Comparison of ENCODE assay signal across 26 mouse cellular contexts in genomic region chr11:75145841-75146240, GRCm38 (mm10). TPM values are rescaled to one million over a fixed set of nuclear protein-coding genes. Genes with fewer than 3 reads are reported as not detected.
DNase-seq lines count a peak whose midpoint lies in the region; ATAC-seq and TF ChIP-seq lines count a peak whose summit lies in the region.
"Had no signal": no experiment of that assay in that cellular context is flagged by ENCODE, and none has a peak within 500 bp of the region (broad histone marks: within the 10 kb centered on the region; RNA-seq: fewer than 3 reads in every experiment).

No protein-coding gene starts in this region.

- peaks cover 52% of the 10 kb centered on the region for H3K4me1 ChIP-seq in heart, embryonic 13.5 days
- H3K4me1 ChIP-seq in kidney, postnatal 0 days (replicated peaks; ENCODE audit: insufficient read depth, low read length): peaks cover 13% of the 10 kb centered on the region; the same call in 1 of the 2 replicates
- peaks cover 39% of the 10 kb centered on the region for H3K4me1 ChIP-seq in intestine, embryonic 16.5 days (ENCODE audit: control insufficient read depth, insufficient read depth, low read length)
- peaks cover 52% of the 10 kb centered on the region for H3K4me1 ChIP-seq in limb, embryonic 15.5 days

- DNase-seq in heart, adult 8-10 months (ENCODE audit: low spot score): no peak
- peak; percentile 47 for DNase-seq in kidney, postnatal 0 days (ENCODE audit: low spot score)
- no peak for DNase-seq in kidney, postnatal 4 days
- DNase-seq in frontal cortex, postnatal 14 days (ENCODE audit: low spot score in 2 of 2): no peak
- DNase-seq: adrenal gland, adult 2 months; adrenal gland, postnatal 36 days; cerebellum, adult 18-20 months; cerebellum, postnatal 14 days; gastrocnemius, postnatal 14 days; heart, postnatal 36 days; kidney, adult 2 months; kidney, postnatal 36 days; layer of hippocampus, postnatal 36 days; left cerebral cortex, postnatal 4 days had no signal

- H3K9me3 ChIP-seq in heart, embryonic 13.5 days: no peaks in the 10 kb centered on the region
- H3K9me3 ChIP-seq in kidney, postnatal 0 days (replicated peaks; ENCODE audit: low read length): no peaks in the 10 kb centered on the region
- no peaks in the 10 kb centered on the region for H3K9me3 ChIP-seq in intestine, embryonic 16.5 days (ENCODE audit: control insufficient read depth, low read length)
- H3K9me3 ChIP-seq in limb, embryonic 15.5 days: no peaks in the 10 kb centered on the region
- H3K9me3 ChIP-seq: forebrain, embryonic 13.5 days; hindbrain, embryonic 13.5 days; lung, embryonic 15.5 days; midbrain, embryonic 10.5 days; midbrain, embryonic 15.5 days had no signal

- H3K9ac ChIP-seq in heart, embryonic 13.5 days: no peak overlapping the region
- no peak overlapping the region for H3K9ac ChIP-seq in kidney, postnatal 0 days (ENCODE audit: low read depth, low read length)
- H3K9ac ChIP-seq in intestine, embryonic 16.5 days (ENCODE audit: low read depth, low read length): no peak overlapping the region
- H3K9ac ChIP-seq in limb, embryonic 15.5 days: no peak overlapping the region
- H3K9ac ChIP-seq: forebrain, embryonic 13.5 days; hindbrain, embryonic 13.5 days; lung, embryonic 15.5 days; midbrain, embryonic 15.5 days had no signal

- 82% methylated on average over 2 of the region's 2 CpGs for WGBS in heart, embryonic 13.5 days
- 54% methylated on average over 2 of the region's 2 CpGs for WGBS in kidney, postnatal 0 days
- 52% methylated on average over 2 of the region's 2 CpGs for WGBS in intestine, embryonic 16.5 days
- WGBS in limb, embryonic 15.5 days: 80% methylated on average over 2 of the region's 2 CpGs

- H3K27me3 ChIP-seq in heart, embryonic 13.5 days (replicated peaks): no peaks in the 10 kb centered on the region
- no peaks in the 10 kb centered on the region for H3K27me3 ChIP-seq in kidney, postnatal 0 days (ENCODE audit: insufficient read depth, low read length)
- no peaks in the 10 kb centered on the region for H3K27me3 ChIP-seq in intestine, embryonic 16.5 days (replicated peaks; ENCODE audit: control insufficient read depth, insufficient read depth, low read length)
- no peaks in the 10 kb centered on the region for H3K27me3 ChIP-seq in limb, embryonic 15.5 days
- H3K27me3 ChIP-seq: forebrain, embryonic 13.5 days; hindbrain, embryonic 13.5 days; lung, embryonic 15.5 days; midbrain, embryonic 15.5 days had no signal

- TF ChIP-seq CTCF in kidney, postnatal 0 days (IDR thresholded peaks at IDR 0.05; ENCODE audit: low read depth): no peak

- ATAC-seq in heart, embryonic 13.5 days (ENCODE audit: extremely low read depth, insufficient number of reproducible peaks, low FRiP score, low TSS enrichment): no peak
- no peak for ATAC-seq in kidney, postnatal 0 days (replicated peaks; ENCODE audit: low FRiP score, low read depth)
- no peak for ATAC-seq in intestine, embryonic 16.5 days
- no peak for ATAC-seq in limb, embryonic 15.5 days (ENCODE audit: insufficient number of reproducible peaks, low FRiP score, low TSS enrichment, low read depth)
- ATAC-seq: activated CD4-positive, CD25-positive, alpha-beta regulatory T cell, adult 4 months; CD4-positive, CD25-positive, alpha-beta regulatory T cell, adult 4 months; forebrain, embryonic 13.5 days; midbrain, embryonic 15.5 days had no signal

- H3K4me2 ChIP-seq in heart, embryonic 13.5 days: no peak overlapping the region
- no peak overlapping the region for H3K4me2 ChIP-seq in kidney, postnatal 0 days (ENCODE audit: low read length)
- no peak overlapping the region for H3K4me2 ChIP-seq in intestine, embryonic 16.5 days (ENCODE audit: low read depth, low read length)
- no peak overlapping the region for H3K4me2 ChIP-seq in limb, embryonic 15.5 days
- H3K4me2 ChIP-seq: forebrain, embryonic 13.5 days; hindbrain, embryonic 13.5 days; liver, embryonic 11.5 days; lung, embryonic 15.5 days; midbrain, embryonic 15.5 days had no signal

- peak overlapping the region; percentile 39; the same call in 1 of the 2 replicates for H3K27ac ChIP-seq in heart, embryonic 13.5 days (replicated peaks)
- H3K27ac ChIP-seq in kidney, postnatal 0 days: no peak overlapping the region
- H3K27ac ChIP-seq in intestine, embryonic 16.5 days (ENCODE audit: low read length): peak overlapping the region; percentile 26; the same call in 1 of the 2 replicates
- peak overlapping the region; percentile 11; the same call in 1 of the 2 replicates for H3K27ac ChIP-seq in limb, embryonic 15.5 days
- H3K27ac ChIP-seq: forebrain, embryonic 13.5 days; hindbrain, embryonic 13.5 days; lung, embryonic 15.5 days; midbrain, embryonic 10.5 days; midbrain, embryonic 15.5 days had no signal

- H3K36me3 ChIP-seq in heart, embryonic 13.5 days: peaks cover 56% of the 10 kb centered on the region
- peaks cover 27% of the 10 kb centered on the region for H3K36me3 ChIP-seq in kidney, postnatal 0 days (ENCODE audit: insufficient read depth, low read length)
- H3K36me3 ChIP-seq in intestine, embryonic 16.5 days (ENCODE audit: control insufficient read depth, insufficient read depth, low read length): no peaks in the 10 kb centered on the region
- H3K36me3 ChIP-seq in limb, embryonic 15.5 days: peaks cover 31% of the 10 kb centered on the region

- H3K4me3 ChIP-seq in heart, embryonic 13.5 days: no peak overlapping the region
- H3K4me3 ChIP-seq in kidney, postnatal 0 days (replicated peaks; ENCODE audit: low read depth, low read length): no peak overlapping the region
- H3K4me3 ChIP-seq in intestine, embryonic 16.5 days (ENCODE audit: low read length): no peak overlapping the region
- no peak overlapping the region for H3K4me3 ChIP-seq in limb, embryonic 15.5 days
- H3K4me3 ChIP-seq: forebrain, embryonic 13.5 days; hindbrain, embryonic 13.5 days; lung, embryonic 15.5 days; midbrain, embryonic 10.5 days; midbrain, embryonic 15.5 days had no signal

RNA-seq across cellular contexts. Expression of gene Hic1, which starts 23.5 kb away (rescaled TPM):
- polyA plus RNA-seq in heart, embryonic 13.5 days (2015; fragmentation: Nextera tagmentation; extraction: Ambion mirVana): 9.4 and 9.5 TPM in 2 replicates
- total RNA-seq in heart, adult 8-10 months (2022): 10 to 100 TPM in 3 of 4 experiments, 1 to 10 TPM in 1; 7.6 to 19.4 (median 16.8) TPM
- polyA plus RNA-seq in kidney, postnatal 0 days (2015; fragmentation: Nextera tagmentation; extraction: Ambion mirVana): 18.5 and 26.9 TPM in 2 replicates
- 7.1 and 8.6 TPM in 2 replicates for polyA plus RNA-seq in intestine, embryonic 16.5 days (2015; fragmentation: Nextera tagmentation; extraction: Ambion mirVana)
- polyA plus RNA-seq in limb, embryonic 15.5 days (2015; fragmentation: Nextera tagmentation; extraction: Ambion mirVana): 17.2 and 21.2 TPM in 2 replicates
- total RNA-seq: granulocyte monocyte progenitor cell, adult 5-6 weeks had no signal

RNA-seq across cellular contexts. Expression of gene Ovca2, which starts 32.8 kb away (rescaled TPM):
- polyA plus RNA-seq in heart, embryonic 13.5 days (2015; fragmentation: Nextera tagmentation; extraction: Ambion mirVana): 15.2 and 16.4 TPM in 2 replicates
- total RNA-seq in heart, adult 8-10 months (2022): 1 to 10 TPM; 5.6 to 6.9 (median 5.9) TPM
- 26.6 and 28.3 TPM in 2 replicates for polyA plus RNA-seq in kidney, postnatal 0 days (2015; fragmentation: Nextera tagmentation; extraction: Ambion mirVana)
- polyA plus RNA-seq in intestine, embryonic 16.5 days (2015; fragmentation: Nextera tagmentation; extraction: Ambion mirVana): 18.7 and 23.9 TPM in 2 replicates
- polyA plus RNA-seq in limb, embryonic 15.5 days (2015; fragmentation: Nextera tagmentation; extraction: Ambion mirVana): 22.5 and 23.3 TPM in 2 replicates

RNA-seq across cellular contexts. Expression of gene Dph1, which starts 45.2 kb away (rescaled TPM):
- polyA plus RNA-seq in heart, embryonic 13.5 days (2015; fragmentation: Nextera tagmentation; extraction: Ambion mirVana): 19.3 and 21.3 TPM in 2 replicates
- 10 to 100 TPM in 2 of 4 experiments, 1 to 10 TPM in 2; 8.1 to 11.2 (median 9.7) TPM for total RNA-seq in heart, adult 8-10 months (2022)
- 26.3 TPM in 2 replicates for polyA plus RNA-seq in kidney, postnatal 0 days (2015; fragmentation: Nextera tagmentation; extraction: Ambion mirVana)
- polyA plus RNA-seq in intestine, embryonic 16.5 days (2015; fragmentation: Nextera tagmentation; extraction: Ambion mirVana): 20.3 and 22.7 TPM in 2 replicates
- 21.1 and 23.3 TPM in 2 replicates for polyA plus RNA-seq in limb, embryonic 15.5 days (2015; fragmentation: Nextera tagmentation; extraction: Ambion mirVana)

RNA-seq across cellular contexts. Expression of gene Rtn4rl1, which starts 47.7 kb away (rescaled TPM):
- 10.2 and 12.4 TPM in 2 replicates for polyA plus RNA-seq in heart, embryonic 13.5 days (2015; fragmentation: Nextera tagmentation; extraction: Ambion mirVana)
- 1 to 10 TPM; 5.2 to 7.9 (median 6.8) TPM for total RNA-seq in heart, adult 8-10 months (2022)
- 4.2 and 4.6 TPM in 2 replicates for polyA plus RNA-seq in kidney, postnatal 0 days (2015; fragmentation: Nextera tagmentation; extraction: Ambion mirVana)
- polyA plus RNA-seq in intestine, embryonic 16.5 days (2015; fragmentation: Nextera tagmentation; extraction: Ambion mirVana): 1.5 and 1.6 TPM in 2 replicates
- polyA plus RNA-seq in limb, embryonic 15.5 days (2015; fragmentation: Nextera tagmentation; extraction: Ambion mirVana): 4.9 and 5.8 TPM in 2 replicates
